Comparison of ENCODE assay signal across 23 mouse cellular contexts in the genomic region with DNA sequence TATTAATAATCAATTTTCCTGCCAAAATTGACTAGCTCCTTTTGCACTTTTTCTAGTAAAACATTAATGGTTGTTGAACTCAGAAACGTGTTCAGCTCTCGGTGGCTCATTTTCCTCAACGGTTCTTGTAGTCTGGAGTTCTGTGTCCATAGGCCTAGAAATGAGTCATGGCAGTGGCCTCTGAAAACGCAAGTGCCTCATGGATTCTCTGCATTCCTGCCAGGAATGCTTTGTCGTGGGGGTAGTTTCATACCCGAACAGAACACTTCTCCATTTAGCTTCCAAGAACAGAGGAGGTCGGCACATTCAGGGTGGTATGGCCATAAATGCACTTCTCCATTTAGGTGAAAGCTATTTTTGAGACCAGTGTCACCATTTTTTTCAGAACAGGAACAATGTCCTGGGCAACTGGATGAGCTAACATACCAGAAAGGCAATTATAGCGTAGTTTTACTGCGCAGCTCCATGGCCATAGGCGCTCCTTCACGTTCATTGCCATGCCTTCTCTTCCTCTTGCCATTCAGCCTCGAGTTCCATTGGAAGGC. TPM values are rescaled to one million over a fixed set of nuclear protein-coding genes. Genes with fewer than 3 reads are reported as not detected.
DNase-seq lines count a peak whose midpoint lies in the region; ATAC-seq and TF ChIP-seq lines count a peak whose summit lies in the region.
"Had no signal": no experiment of that assay in that cellular context is flagged by ENCODE, and none has a peak within 500 bp of the region (broad histone marks: within the 10 kb centered on the region; RNA-seq: fewer than 3 reads in every experiment).

No protein-coding gene starts in this region.

- no peaks in the 10 kb centered on the region for H3K36me3 ChIP-seq in lung, postnatal 0 days (ENCODE audit: insufficient read depth, low read length)
- H3K36me3 ChIP-seq: forebrain, embryonic 15.5 days; G1E; heart, embryonic 10.5 days; heart, embryonic 15.5 days; kidney, embryonic 15.5 days; liver, embryonic 15.5 days; lung, embryonic 15.5 days; neural tube, embryonic 13.5 days had no signal

- H3K4me1 ChIP-seq in lung, postnatal 0 days (ENCODE audit: insufficient read depth, low read depth, low read length) = 0 out of 2 replicates have a peak, but pooled peaks cover 4% of the 10 kb centered on the region
- H3K4me1 ChIP-seq: forebrain, embryonic 15.5 days; liver, embryonic 15.5 days; neural tube, embryonic 13.5 days had no signal

- 65% methylated on average over 12 of the region's 12 CpGs for WGBS in lung, postnatal 0 days

- no peak overlapping the region for H3K27ac ChIP-seq in lung, postnatal 0 days (ENCODE audit: low read length)
- H3K27ac ChIP-seq: forebrain, embryonic 15.5 days; heart, embryonic 10.5 days; heart, embryonic 15.5 days; kidney, embryonic 15.5 days; liver, embryonic 15.5 days; lung, embryonic 15.5 days; neural tube, embryonic 13.5 days had no signal

- H3K9me3 ChIP-seq in lung, postnatal 0 days (ENCODE audit: low read length) = no peaks in the 10 kb centered on the region
- H3K9me3 ChIP-seq: forebrain, embryonic 15.5 days; heart, embryonic 10.5 days; heart, embryonic 15.5 days; kidney, embryonic 15.5 days; liver, embryonic 15.5 days; lung, embryonic 15.5 days; neural tube, embryonic 13.5 days had no signal

- no peak for ATAC-seq in lung, postnatal 0 days
- peak; percentile 86 for ATAC-seq in granulocyte monocyte progenitor cell, adult 5-6 weeks (replicated peaks; ENCODE audit: poor library complexity, severe bottlenecking)
- ATAC-seq: forebrain, embryonic 15.5 days; hindbrain, embryonic 16.5 days; Patski had no signal

- no peak overlapping the region for H3K9ac ChIP-seq in lung, postnatal 0 days (replicated peaks; ENCODE audit: low read depth)
- H3K9ac ChIP-seq: forebrain, embryonic 15.5 days; heart, embryonic 15.5 days; kidney, embryonic 15.5 days; liver, embryonic 15.5 days; lung, embryonic 15.5 days; neural tube, embryonic 13.5 days had no signal

- no peaks in the 10 kb centered on the region for H3K27me3 ChIP-seq in lung, postnatal 0 days (replicated peaks; ENCODE audit: insufficient read depth, low read length)
- H3K27me3 ChIP-seq: forebrain, embryonic 15.5 days; heart, embryonic 15.5 days; liver, embryonic 15.5 days; lung, embryonic 15.5 days; neural tube, embryonic 13.5 days; Patski had no signal

- no peak overlapping the region for H3K4me3 ChIP-seq in lung, postnatal 0 days (ENCODE audit: low read depth, low read length)
- H3K4me3 ChIP-seq: forebrain, embryonic 15.5 days; heart, embryonic 10.5 days; heart, embryonic 15.5 days; kidney, embryonic 15.5 days; liver, embryonic 15.5 days; lung, embryonic 15.5 days; neural tube, embryonic 13.5 days had no signal

- DNase-seq in lung, postnatal 0 days (ENCODE audit: low spot score) = peak; percentile 19
- DNase-seq in lung, adult 18-20 months = no peak
- DNase-seq in R1 (ENCODE audit: low read depth, low spot score) = peak; percentile 44
- DNase-seq in urinary bladder, postnatal 25 days (ENCODE audit: low spot score) = no peak
- DNase-seq in cerebellum, adult 18-20 months = no peak
- no peak for DNase-seq in right cerebral cortex, postnatal 14 days
- DNase-seq: adrenal gland, adult 8-10 months; cerebellum, adult 2 months; cerebellum, postnatal 14 days; kidney, adult 18-20 months; kidney, postnatal 25 days; lung, postnatal 36 days had no signal

- H3K4me2 ChIP-seq in lung, postnatal 0 days (replicated peaks; ENCODE audit: low read depth, low read length) = no peak overlapping the region
- H3K4me2 ChIP-seq: forebrain, embryonic 15.5 days; heart, embryonic 15.5 days; kidney, embryonic 15.5 days; liver, embryonic 15.5 days; lung, embryonic 15.5 days; neural tube, embryonic 13.5 days had no signal

- TF ChIP-seq CTCF in lung, postnatal 0 days (IDR thresholded peaks at IDR 0.05) = no peak

- no peak for TF ChIP-seq EP300 in lung, postnatal 0 days (IDR thresholded peaks at IDR 0.05)

RNA-seq across cellular contexts. Expression of a gene that starts 41.4 kb away (rescaled TPM):
- 6.8 and 7.6 TPM in 2 replicates for polyA plus RNA-seq in lung, postnatal 0 days (2015; fragmentation: Nextera tagmentation; extraction: Ambion mirVana)
- not detected in 2 replicates for total RNA-seq in granulocyte monocyte progenitor cell, adult 5-6 weeks (2014; fragmentation: Nextera tagmentation)
- 0.26 and 0.77 TPM in 2 replicates for total RNA-seq in granulocyte monocyte progenitor cell, adult 5-6 weeks (2017)
- polyA plus RNA-seq: G1E had no signal

Comparison
In these comparisons a context has a peak if more than half of its experiments do, and no peak if none do; other contexts are left out.
1. DNase-seq: peak in lung, postnatal 0 days (single experiment) and R1 (single experiment); none in lung, adult 18-20 months (0 of 2), urinary bladder, postnatal 25 days (single experiment), cerebellum, adult 18-20 months (0 of 2) and right cerebral cortex, postnatal 14 days (single experiment).